Mouse (Mus musculus): Measurements from ENCODE around the gene Lrp10.

Gene Lrp10

GRCm38 (mm10) chr14:54433941-54434531 lies 29.9 kb upstream of the Lrp10 start:
- DNase-seq (ENCODE audit: low spot score): no peak

GRCm38 (mm10) chr14:54435194-54435918 lies 28.6 kb upstream of the Lrp10 start:
- DNase-seq (ENCODE audit: low spot score): no peak

GRCm38 (mm10) chr14:54439155-54439554 lies 24.8 kb upstream of the Lrp10 start:
- DNase-seq (ENCODE audit: low spot score): no peak

- no peak for DNase-seq (ENCODE audit: low spot score)
These were observed 24.3 kb upstream of the Lrp10 start for GRCm38 (mm10) chr14:54439610-54440009.

- DNase-seq (ENCODE audit: low spot score): no peak
These were observed 23.4 kb upstream of the Lrp10 start for GRCm38 (mm10) chr14:54440538-54440937.

- DNase-seq (ENCODE audit: low spot score): no peak
These were observed 22.6 kb upstream of the Lrp10 start for GRCm38 (mm10) chr14:54441365-54441764.

- DNase-seq (ENCODE audit: low spot score): no peak
These were observed 21.4 kb upstream of the Lrp10 start for GRCm38 (mm10) chr14:54442548-54442947.

GRCm38 (mm10) chr14:54443196-54443595 lies 20.7 kb upstream of the Lrp10 start:
- no peak for DNase-seq (ENCODE audit: low spot score)

GRCm38 (mm10) chr14:54443712-54444618 lies 20.0 kb upstream of the Lrp10 start:
- DNase-seq (ENCODE audit: low spot score): no peak

- no peak for DNase-seq (ENCODE audit: low spot score)
These were observed 18.5 kb upstream of the Lrp10 start for GRCm38 (mm10) chr14:54445476-54445875.

GRCm38 (mm10) chr14:54453566-54453965 lies 10.4 kb upstream of the Lrp10 start:
- no peak for DNase-seq (ENCODE audit: low spot score)

GRCm38 (mm10) chr14:54454669-54455528 lies 9.0 kb upstream of the Lrp10 start:
- no peak for DNase-seq (ENCODE audit: low spot score)

- DNase-seq (ENCODE audit: low spot score): no peak
These were observed 5.9 kb upstream of the Lrp10 start for GRCm38 (mm10) chr14:54457907-54458569.

GRCm38 (mm10) chr14:54462146-54462545 lies 1.8 kb upstream of the Lrp10 start:
- DNase-seq (ENCODE audit: low spot score): no peak

GRCm38 (mm10) chr14:54463108-54463958 lies 604 bp upstream of the Lrp10 start:
- DNase-seq (ENCODE audit: low spot score): no peak

GRCm38 (mm10) chr14:54464293-54465005 lies 512 bp downstream of the Lrp10 start:
- peak; percentile 82 for DNase-seq (ENCODE audit: low spot score)

- no peak for DNase-seq (ENCODE audit: low spot score)
These were observed 7.5 kb downstream of the Lrp10 start for GRCm38 (mm10) chr14:54471467-54471866.

- DNase-seq (ENCODE audit: low spot score): no peak
These were observed 8.7 kb downstream of the Lrp10 start for GRCm38 (mm10) chr14:54472671-54473070.

GRCm38 (mm10) chr14:54474744-54475143 lies 10.8 kb downstream of the Lrp10 start:
- DNase-seq (ENCODE audit: low spot score): no peak

All from retina, embryonic 14.5 days (tissue).